Mouse (Mus musculus): ENCODE results near the gene Gm49711.

Gene Gm49711

DNA sequence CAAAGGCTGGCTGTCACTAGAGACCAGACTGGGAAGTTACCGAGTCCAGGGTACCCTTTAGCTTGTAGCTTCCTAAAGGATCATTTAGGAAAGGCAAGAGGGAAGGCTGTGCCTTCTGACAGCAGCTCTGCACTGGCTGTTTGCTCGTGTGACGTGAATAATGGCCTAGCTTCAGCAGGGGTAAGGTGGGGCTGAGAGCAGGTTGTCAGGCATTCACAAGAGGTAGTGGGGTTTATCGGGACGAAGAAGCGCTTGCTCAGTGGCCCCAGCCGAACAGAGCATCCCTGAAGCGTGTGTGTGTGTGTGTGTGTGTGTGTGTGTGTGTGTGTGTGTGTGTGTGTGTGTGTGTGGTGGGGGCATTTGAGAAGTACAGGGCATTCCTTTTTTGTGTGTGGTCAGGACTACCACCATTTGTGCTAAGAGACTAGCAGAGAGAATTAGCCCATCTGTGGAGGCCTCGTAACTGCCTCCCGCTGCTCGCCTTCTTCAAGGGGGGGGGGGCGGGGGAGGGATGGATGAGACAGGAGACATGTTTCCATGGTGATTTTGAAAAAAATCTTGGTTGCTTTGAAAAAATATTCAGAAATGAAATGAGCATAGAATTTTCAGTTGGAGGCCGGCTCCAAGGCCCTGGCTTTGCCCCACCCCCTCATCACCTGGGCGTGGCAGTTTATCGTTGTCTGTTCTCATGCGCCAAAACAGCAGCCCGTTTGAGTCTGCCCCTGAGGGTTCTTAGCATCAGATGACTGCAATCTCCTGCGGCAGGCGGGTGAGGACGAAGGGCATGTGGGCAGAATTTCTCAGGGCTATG, 57.7 kb downstream of the Gm49711 start:
- in situ Hi-C loops (cut with MboI; ENCODE audit: unreplicated experiment in 2 of 2) = no loop called here

- in situ Hi-C loops (cut with MboI; ENCODE audit: unreplicated experiment in 2 of 2) = no loop called here
Observed at GRCm38 (mm10) chr16:92117337-92118209, 59.5 kb downstream of the Gm49711 start.

GRCm38 (mm10) chr16:92119013-92119515, 60.9 kb downstream of the Gm49711 start:
- in situ Hi-C loops (cut with MboI; ENCODE audit: unreplicated experiment in 2 of 2) = no loop called here

GRCm38 (mm10) chr16:92120899-92121531, 62.9 kb downstream of the Gm49711 start:
- in situ Hi-C loops (cut with MboI; ENCODE audit: unreplicated experiment in 2 of 2) = no loop called here

GRCm38 (mm10) chr16:92127226-92127625, 69.1 kb downstream of the Gm49711 start:
- in situ Hi-C loops (cut with MboI; ENCODE audit: unreplicated experiment in 2 of 2) = no loop called here

GRCm38 (mm10) chr16:92127666-92128065, 69.5 kb downstream of the Gm49711 start:
- in situ Hi-C loops (cut with MboI; ENCODE audit: unreplicated experiment in 2 of 2) = no loop called here

GRCm38 (mm10) chr16:92129843-92130242, 71.7 kb downstream of the Gm49711 start:
- in situ Hi-C loops (cut with MboI; ENCODE audit: unreplicated experiment in 2 of 2) = no loop called here

DNA sequence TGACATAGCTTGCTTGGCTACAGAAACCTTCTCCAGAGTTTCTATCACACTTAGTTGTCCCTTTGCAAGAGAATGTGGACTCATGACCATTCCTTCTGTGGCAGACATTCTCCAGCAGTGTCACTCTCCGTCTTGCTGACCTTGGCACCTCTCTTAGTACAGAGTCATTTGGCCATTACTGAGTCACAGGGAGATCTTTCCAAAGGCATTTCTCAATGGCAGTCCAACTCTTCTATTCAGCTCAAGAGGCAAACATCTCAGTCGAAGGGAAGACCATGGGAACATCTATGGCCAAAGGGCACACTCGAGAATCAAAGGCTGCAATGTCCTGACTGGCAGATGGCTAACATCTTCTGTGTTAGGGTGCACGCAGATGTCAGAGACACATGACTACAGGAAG, 74.4 kb downstream of the Gm49711 start:
- in situ Hi-C loops (cut with MboI; ENCODE audit: unreplicated experiment in 2 of 2) = no loop called here

DNA sequence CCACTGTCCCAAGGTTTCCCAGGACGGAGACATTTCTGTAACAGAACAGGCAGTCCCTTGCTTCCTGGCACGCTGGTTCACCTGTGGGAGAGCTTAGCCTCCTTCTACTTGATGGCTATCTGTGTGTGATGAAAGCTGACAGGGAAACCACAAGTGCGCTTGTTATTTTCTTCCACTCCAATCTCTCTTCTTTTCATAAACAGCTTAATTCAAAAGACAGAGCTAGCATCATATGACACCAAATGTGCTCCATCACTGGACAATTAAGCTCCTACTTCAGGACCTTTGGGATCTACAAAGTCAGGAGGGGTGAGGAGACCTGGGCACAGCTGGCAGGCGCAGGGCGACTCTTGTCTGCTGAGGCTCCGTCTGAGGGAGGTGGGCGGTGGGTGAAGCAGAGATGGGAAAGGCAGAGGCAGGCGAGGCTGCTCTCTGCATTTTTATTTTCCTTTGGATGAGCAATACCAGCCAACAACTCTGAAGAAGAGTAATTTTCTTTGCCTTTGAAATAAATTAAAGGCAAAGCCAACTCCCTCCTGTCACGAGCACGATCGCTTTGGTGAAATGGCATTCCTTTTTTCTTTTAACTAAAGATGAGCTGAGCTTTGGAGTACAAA, 76.1 kb downstream of the Gm49711 start:
- in situ Hi-C loops (cut with MboI; ENCODE audit: unreplicated experiment in 2 of 2) = no loop called here

- in situ Hi-C loops (cut with MboI; ENCODE audit: unreplicated experiment in 2 of 2) = no loop called here
Observed at GRCm38 (mm10) chr16:92136275-92136674, 78.2 kb downstream of the Gm49711 start.

- in situ Hi-C loops (cut with MboI; ENCODE audit: unreplicated experiment in 2 of 2) = no loop called here
Observed at GRCm38 (mm10) chr16:92139386-92140261, 81.5 kb downstream of the Gm49711 start.

- in situ Hi-C loops (cut with MboI; ENCODE audit: unreplicated experiment in 2 of 2) = no loop called here
Observed at GRCm38 (mm10) chr16:92140328-92140727, 82.2 kb downstream of the Gm49711 start.

GRCm38 (mm10) chr16:92141021-92141420, 82.9 kb downstream of the Gm49711 start:
- in situ Hi-C loops (cut with MboI; ENCODE audit: unreplicated experiment in 2 of 2) = no loop called here

DNA sequence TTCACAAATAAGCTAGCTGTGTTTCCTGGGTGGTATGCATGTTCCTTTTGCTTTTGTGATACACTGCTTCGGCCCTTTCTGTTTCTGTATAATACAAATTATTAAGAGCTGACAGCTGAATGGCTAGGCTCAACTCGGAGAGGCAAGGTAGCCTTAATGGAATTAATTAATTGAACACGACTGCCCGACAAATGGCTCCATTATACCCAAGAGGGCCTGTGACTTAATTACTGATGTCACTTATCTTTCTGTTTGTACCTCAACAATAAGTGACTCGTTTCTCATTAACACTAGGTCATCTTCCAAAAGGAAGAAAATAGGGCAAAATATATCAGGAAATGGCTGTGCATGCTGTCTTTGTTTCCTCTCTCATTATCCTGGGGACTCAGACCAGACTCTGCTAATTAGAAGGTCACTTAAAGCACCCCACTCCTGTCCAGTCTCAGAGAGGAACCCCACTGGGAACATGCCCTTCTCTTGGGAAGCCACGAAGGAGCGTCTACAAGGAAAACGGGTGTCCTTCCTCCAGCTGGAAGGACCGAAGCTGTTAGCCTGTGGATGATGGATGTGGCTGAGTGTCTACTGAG, 84.4 kb downstream of the Gm49711 start:
- in situ Hi-C loops (cut with MboI; ENCODE audit: unreplicated experiment in 2 of 2) = no loop called here

- in situ Hi-C loops (cut with MboI; ENCODE audit: unreplicated experiment in 2 of 2) = no loop called here
Observed at GRCm38 (mm10) chr16:92147631-92148366, 89.7 kb downstream of the Gm49711 start.

DNA sequence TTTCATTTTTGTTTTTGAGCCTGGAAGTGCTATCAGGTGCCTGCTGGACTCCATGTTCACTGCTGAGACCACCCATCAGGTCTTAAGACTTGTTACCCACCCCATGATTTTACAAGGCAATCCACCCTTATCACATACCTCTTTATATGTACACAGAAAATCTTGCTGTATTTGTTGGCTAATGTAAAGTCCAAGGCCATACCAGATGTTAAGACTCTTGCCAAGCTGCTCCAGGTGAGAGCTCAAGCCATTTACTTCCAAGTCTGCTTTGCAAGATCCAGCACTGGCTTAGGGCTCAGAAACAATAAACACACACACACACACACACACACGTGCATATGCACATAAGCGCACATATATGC, 90.2 kb downstream of the Gm49711 start:
- in situ Hi-C loops (cut with MboI; ENCODE audit: unreplicated experiment in 2 of 2) = no loop called here

- in situ Hi-C loops (cut with MboI; ENCODE audit: unreplicated experiment in 2 of 2) = no loop called here
Observed at GRCm38 (mm10) chr16:92150975-92151374, 92.9 kb downstream of the Gm49711 start.

GRCm38 (mm10) chr16:92158021-92158455, 99.9 kb downstream of the Gm49711 start:
- in situ Hi-C loops (cut with MboI; ENCODE audit: unreplicated experiment in 2 of 2) = no loop called here

Data from v-Abl transformed pro-B cells (cell line).